Mouse (Mus musculus) retina, embryonic 14.5 days (tissue): ENCODE results near the gene Ecpas.

Experiments used
- DNase-seq: peaks from one replicate; pipeline ENCODE4 v3.0.0-alpha.2; 2015; ENCODE audit warnings: low spot score

Ecpas gene

GRCm38 (mm10) chr4:58912629-58913335 lies at the start of gene Ecpas:
Gene Ecpas, minus strand, starts transcription at chr4:58912749.
- peak; percentile 75 for DNase-seq

- no peak for DNase-seq
Observed at GRCm38 (mm10) chr4:58961719-58962118, 49.2 kb upstream of the Ecpas start.

GRCm38 (mm10) chr4:58952630-58953029 lies 40.1 kb upstream of the Ecpas start:
- DNase-seq: no peak

GRCm38 (mm10) chr4:58948391-58948790 lies 35.8 kb upstream of the Ecpas start:
- no peak for DNase-seq

- no peak for DNase-seq
Observed at GRCm38 (mm10) chr4:58944695-58945094, 32.1 kb upstream of the Ecpas start.

GRCm38 (mm10) chr4:58944206-58944553 lies 31.6 kb upstream of the Ecpas start:
- no peak for DNase-seq

GRCm38 (mm10) chr4:58943420-58944205 lies 31.1 kb upstream of the Ecpas start, which contains the start of gene Zkscan16:
Gene Zkscan16, plus strand, starts transcription at chr4:58943628.
- DNase-seq: peak; percentile 94

GRCm38 (mm10) chr4:58942942-58943341 lies 30.4 kb upstream of the Ecpas start:
- DNase-seq: no peak

- DNase-seq: no peak
Observed at GRCm38 (mm10) chr4:58941638-58942037, 29.1 kb upstream of the Ecpas start.

GRCm38 (mm10) chr4:58935846-58936245 lies 23.3 kb upstream of the Ecpas start:
- no peak for DNase-seq

- DNase-seq: peak; percentile 63
Observed at GRCm38 (mm10) chr4:58934746-58935476, 22.4 kb upstream of the Ecpas start.

- no peak for DNase-seq
Observed at GRCm38 (mm10) chr4:58934308-58934707, 21.8 kb upstream of the Ecpas start.

GRCm38 (mm10) chr4:58932541-58932940 lies 20.0 kb upstream of the Ecpas start:
- no peak for DNase-seq

GRCm38 (mm10) chr4:58927661-58928060 lies 15.1 kb upstream of the Ecpas start:
- DNase-seq: no peak

GRCm38 (mm10) chr4:58926120-58926519 lies 13.6 kb upstream of the Ecpas start:
- no peak for DNase-seq

- no peak for DNase-seq
Observed at GRCm38 (mm10) chr4:58925664-58926063, 13.1 kb upstream of the Ecpas start.

- no peak for DNase-seq
Observed at GRCm38 (mm10) chr4:58923933-58924332, 11.4 kb upstream of the Ecpas start.

GRCm38 (mm10) chr4:58915081-58915826 lies 2.7 kb upstream of the Ecpas start:
- DNase-seq: no peak

- DNase-seq: no peak
Observed at GRCm38 (mm10) chr4:58913336-58914026, 932 bp upstream of the Ecpas start.

- DNase-seq: peak; percentile 74
Observed at GRCm38 (mm10) chr4:58911831-58912628, 519 bp downstream of the Ecpas start.
